ENCODE assay signal across 9 mouse cellular contexts in genomic region chr19:10959085-10959977, GRCm38 (mm10). TPM values are rescaled to one million over a fixed set of nuclear protein-coding genes. Genes with fewer than 3 reads are reported as not detected.
DNase-seq lines count a peak whose midpoint lies in the region; ATAC-seq and TF ChIP-seq lines count a peak whose summit lies in the region.
"Had no signal": no experiment of that assay in that cellular context is flagged by ENCODE, and none has a peak within 500 bp of the region (broad histone marks: within the 10 kb centered on the region; RNA-seq: fewer than 3 reads in every experiment).

No protein-coding gene starts in this region.

- no peak overlapping the region for H3K4me2 ChIP-seq in liver, embryonic 14.5 days (ENCODE audit: low read depth)
- H3K4me2 ChIP-seq in liver, embryonic 12.5 days = no peak overlapping the region
- H3K4me2 ChIP-seq in midbrain, embryonic 15.5 days = no peak overlapping the region

- no peak overlapping the region for H3K4me3 ChIP-seq in liver, embryonic 14.5 days (ENCODE audit: insufficient read depth in 1 of 2, low read depth in 2 of 2, low read length in 2 of 2)
- H3K4me3 ChIP-seq in liver, embryonic 12.5 days = no peak overlapping the region
- no peak overlapping the region for H3K4me3 ChIP-seq in midbrain, embryonic 15.5 days

- intact Hi-C loops in heart, postnatal 36 days (cut with DNase I) = loop anchor here (2.0 kb wide), 3 partner anchors 51 to 295 kb away; no protein-coding TSS in a partner anchor
- intact Hi-C loops in left cerebral cortex, postnatal 4 days (cut with DNase I) = no loop called here

- no peak overlapping the region for H3K9ac ChIP-seq in liver, embryonic 14.5 days (replicated peaks)
- no peak overlapping the region for H3K9ac ChIP-seq in liver, embryonic 12.5 days
- H3K9ac ChIP-seq in midbrain, embryonic 15.5 days = no peak overlapping the region

- POLR2A ChIA-PET in Patski (lab: Charles Lee) = interaction anchor here (0.6 to 1.1 kb wide), 2 partner anchors 48 to 51 kb away, joined by 3 read pairs; no protein-coding TSS in a partner anchor

- H3K27ac ChIP-seq in liver, embryonic 14.5 days = no peak overlapping the region
- H3K27ac ChIP-seq in liver, embryonic 12.5 days = no peak overlapping the region
- H3K27ac ChIP-seq in midbrain, embryonic 15.5 days = no peak overlapping the region

- ATAC-seq in liver, embryonic 14.5 days (ENCODE audit: insufficient read depth) = no peak
- no peak for ATAC-seq in liver, embryonic 12.5 days
- ATAC-seq in Patski = peak; percentile 76
- ATAC-seq in midbrain, embryonic 15.5 days (replicated peaks) = peak; percentile 81

- no peaks in the 10 kb centered on the region for H3K9me3 ChIP-seq in liver, embryonic 14.5 days (ENCODE audit: control insufficient read depth, low read length)
- H3K9me3 ChIP-seq in liver, embryonic 12.5 days (replicated peaks) = no peaks in the 10 kb centered on the region
- no peaks in the 10 kb centered on the region for H3K9me3 ChIP-seq in midbrain, embryonic 15.5 days

- in situ Hi-C loops in Patski (cut with MboI; ENCODE audit: low pct_unique_long_range_greater_than_20kb) = loop anchor here (5.0 kb wide), 2 partner anchors 47 to 242 kb away; no protein-coding TSS in a partner anchor

- no peaks in the 10 kb centered on the region for H3K36me3 ChIP-seq in liver, embryonic 14.5 days (replicated peaks; ENCODE audit: control insufficient read depth, insufficient read depth, low read depth)
- H3K36me3 ChIP-seq in liver, embryonic 12.5 days = no peaks in the 10 kb centered on the region
- H3K36me3 ChIP-seq in midbrain, embryonic 15.5 days (replicated peaks) = no peaks in the 10 kb centered on the region

- whole genome bisulfite sequencing in liver, embryonic 14.5 days (ENCODE audit: insufficient replicate concordance) = 26% methylated on average over 11 of the region's 11 CpGs
- 24% methylated on average over 11 of the region's 11 CpGs for WGBS in liver, embryonic 12.5 days (ENCODE audit: insufficient replicate concordance)
- WGBS in midbrain, embryonic 15.5 days = 32% methylated on average over 11 of the region's 11 CpGs

- no peak for TF ChIP-seq EP300 in liver, embryonic 14.5 days (IDR thresholded peaks at IDR 0.05; ENCODE audit: low read depth)

- TF ChIP-seq CTCF in liver, embryonic 14.5 days (IDR thresholded peaks at IDR 0.05; ENCODE audit: low read depth) = peak; percentile 73
- TF ChIP-seq CTCF in Patski (IDR thresholded peaks at IDR 0.05) = peak; percentile 89

- peak in 2 of 3 experiments; percentile 45 to 59 for DNase-seq in liver, embryonic 14.5 days (ENCODE audit: low read depth in 3 of 3, low spot score in 3 of 3)
- no peak for DNase-seq in Patski (ENCODE audit: low read depth, low spot score)
- peak; percentile 75 for DNase-seq in embryo, embryonic 9.5 days (ENCODE audit: extremely low spot score)
- DNase-seq in heart, postnatal 36 days = peak; percentile 42 to 47
- peak; percentile 44 for DNase-seq in left cerebral cortex, postnatal 4 days
- DNase-seq in spleen, adult 12 weeks (ENCODE audit: low spot score) = no peak

- no peaks in the 10 kb centered on the region for H3K4me1 ChIP-seq in liver, embryonic 14.5 days (replicated peaks; ENCODE audit: control insufficient read depth in 2 of 2, insufficient read depth in 2 of 2, low read length in 1 of 2)
- H3K4me1 ChIP-seq in liver, embryonic 12.5 days = no peaks in the 10 kb centered on the region
- H3K4me1 ChIP-seq in midbrain, embryonic 15.5 days = no peaks in the 10 kb centered on the region

- no peaks in the 10 kb centered on the region for H3K27me3 ChIP-seq in liver, embryonic 14.5 days (ENCODE audit: control insufficient read depth, insufficient read depth, low read length)
- H3K27me3 ChIP-seq in liver, embryonic 12.5 days (replicated peaks) = peaks cover 34% of the 10 kb centered on the region
- peaks cover 25% of the 10 kb centered on the region for H3K27me3 ChIP-seq in Patski
- H3K27me3 ChIP-seq in midbrain, embryonic 15.5 days (replicated peaks) = no peaks in the 10 kb centered on the region

- CTCF ChIA-PET in Patski (lab: Charles Lee) = interaction anchor here (0.8 to 5.1 kb wide), 12 partner anchors 8 to 249 kb away, joined by 3 to 75 read pairs (median 3); partner anchors contain the start of genes Ccdc86 and Ms4a10

RNA-seq across cellular contexts. Expression of gene Ccdc86, which starts 10.3 kb away (rescaled TPM):
- 3.3 and 4.9 TPM in 2 replicates for polyA plus RNA-seq in liver, embryonic 14.5 days (2012; rRNA removed)
- polyA plus RNA-seq in liver, embryonic 14.5 days (2014; fragmentation: Nextera tagmentation; extraction: Ambion mirVana) = 9.9 and 10.6 TPM in 2 replicates
- 31.9 and 32.9 TPM in 2 replicates for polyA plus RNA-seq in liver, embryonic 12.5 days (2016; fragmentation: Nextera tagmentation; extraction: Ambion mirVana)
- polyA plus RNA-seq in Patski (2021) = 21.1 TPM
- total RNA-seq in heart, postnatal 36 days (2021) = 1 to 10 TPM; 6.3 to 6.5 TPM
- total RNA-seq in left cerebral cortex, postnatal 4 days (2021) = 10 to 100 TPM; 10.0 to 11.4 TPM
- 13.3 and 14.1 TPM in 2 replicates for polyA plus RNA-seq in midbrain, embryonic 15.5 days (2015; fragmentation: Nextera tagmentation; extraction: Ambion mirVana)

RNA-seq across cellular contexts. Expression of gene Ms4a10, which starts 15.1 kb away (rescaled TPM):
- polyA plus RNA-seq in liver, embryonic 14.5 days (2012; rRNA removed) = not detected in 2 replicates
- 0.23 TPM in 1 of 2 replicates, not detected in the other for polyA plus RNA-seq in liver, embryonic 14.5 days (2014; fragmentation: Nextera tagmentation; extraction: Ambion mirVana)
- polyA plus RNA-seq in liver, embryonic 12.5 days (2016; fragmentation: Nextera tagmentation; extraction: Ambion mirVana) = not detected in 2 replicates
- polyA plus RNA-seq in Patski (2021) = not detected
- total RNA-seq in heart, postnatal 36 days (2021) = not detected
- total RNA-seq in left cerebral cortex, postnatal 4 days (2021) = not detected
- not detected in 2 replicates for polyA plus RNA-seq in midbrain, embryonic 15.5 days (2015; fragmentation: Nextera tagmentation; extraction: Ambion mirVana)
- polyA plus RNA-seq: frontal cortex, adult 2 months had no signal

RNA-seq across cellular contexts. Expression of gene Ptgdr2, which starts 22.4 kb away (rescaled TPM):
- polyA plus RNA-seq in liver, embryonic 14.5 days (2012; rRNA removed) = 0.02 and 0.04 TPM in 2 replicates
- polyA plus RNA-seq in liver, embryonic 14.5 days (2014; fragmentation: Nextera tagmentation; extraction: Ambion mirVana) = 0.05 and 0.09 TPM in 2 replicates
- polyA plus RNA-seq in liver, embryonic 12.5 days (2016; fragmentation: Nextera tagmentation; extraction: Ambion mirVana) = 0.05 and 0.06 TPM in 2 replicates
- 0.21 TPM for polyA plus RNA-seq in Patski (2021)
- under 1 TPM in 1 of 2 experiments, not detected in 1; 0.14 TPM for total RNA-seq in heart, postnatal 36 days (2021)
- total RNA-seq in left cerebral cortex, postnatal 4 days (2021) = under 1 TPM; 0.28 to 0.38 TPM
- 0.06 and 0.12 TPM in 2 replicates for polyA plus RNA-seq in midbrain, embryonic 15.5 days (2015; fragmentation: Nextera tagmentation; extraction: Ambion mirVana)

RNA-seq across cellular contexts. Expression of gene Ms4a15, which starts 33.7 kb away (rescaled TPM):
- not detected in 2 replicates for polyA plus RNA-seq in liver, embryonic 14.5 days (2012; rRNA removed)
- polyA plus RNA-seq in liver, embryonic 14.5 days (2014; fragmentation: Nextera tagmentation; extraction: Ambion mirVana) = not detected in 2 replicates
- polyA plus RNA-seq in liver, embryonic 12.5 days (2016; fragmentation: Nextera tagmentation; extraction: Ambion mirVana) = not detected in 2 replicates
- not detected for polyA plus RNA-seq in Patski (2021)
- not detected for total RNA-seq in heart, postnatal 36 days (2021)
- total RNA-seq in left cerebral cortex, postnatal 4 days (2021) = under 1 TPM in 1 of 2 experiments, not detected in 1; 0.22 TPM
- polyA plus RNA-seq in midbrain, embryonic 15.5 days (2015; fragmentation: Nextera tagmentation; extraction: Ambion mirVana) = not detected in 2 replicates

RNA-seq across cellular contexts. Expression of gene Zp1, which starts 38.9 kb away (rescaled TPM):
- polyA plus RNA-seq in liver, embryonic 14.5 days (2012; rRNA removed) = not detected in 2 replicates
- polyA plus RNA-seq in liver, embryonic 14.5 days (2014; fragmentation: Nextera tagmentation; extraction: Ambion mirVana) = not detected in 2 replicates
- polyA plus RNA-seq in liver, embryonic 12.5 days (2016; fragmentation: Nextera tagmentation; extraction: Ambion mirVana) = not detected in 2 replicates
- 0.17 TPM for polyA plus RNA-seq in Patski (2021)
- total RNA-seq in heart, postnatal 36 days (2021) = not detected
- under 1 TPM in 1 of 2 experiments, not detected in 1; 0.32 TPM for total RNA-seq in left cerebral cortex, postnatal 4 days (2021)
- polyA plus RNA-seq in midbrain, embryonic 15.5 days (2015; fragmentation: Nextera tagmentation; extraction: Ambion mirVana) = 0.49 and 0.79 TPM in 2 replicates

Comparison
In these comparisons a context has a peak if more than half of its experiments do, and no peak if none do; other contexts are left out.
1. ATAC-seq: peak in Patski (single experiment) and midbrain, embryonic 15.5 days (single experiment); none in liver, embryonic 14.5 days (single experiment) and liver, embryonic 12.5 days (single experiment).
2. DNase-seq: peak in liver, embryonic 14.5 days (2 of 3), embryo, embryonic 9.5 days (single experiment), heart, postnatal 36 days (2 of 2) and left cerebral cortex, postnatal 4 days (single experiment); none in Patski (single experiment) and spleen, adult 12 weeks (single experiment).